Mouse (Mus musculus) limb, embryonic 14.5 days (tissue): Measurements from ENCODE around the gene F7. TPM values are rescaled to one million over a fixed set of nuclear protein-coding genes. Genes with fewer than 3 reads are reported as not detected.
"Not testable (repeated sequence)": the region's sequence is repeated elsewhere in the genome, so short reads cannot be mapped to it uniquely, and the experiment has no call there.

Experiments
- ATAC-seq: fragments of 200-750 bp; cut with Nextera tagmentation; 2 replicates; pipeline ENCODE4 v1.8.0; 2017; ENCODE audit warnings: low read depth, moderate number of reproducible peaks, moderate TSS enrichment; ENCODE audit not compliant: low FRiP score
- DNase-seq: peaks from one replicate; pipeline ENCODE4 v3.0.0-alpha.2; 2015; ENCODE audit warnings: low spot score
- H3K27ac ChIP-seq: fragments of 300-500 bp; sonication (generic); replicated peaks from 2 replicates; pipeline ENCODE4 v1.5.1; 2014; ENCODE audit warnings: low read depth, mild to moderate bottlenecking, low read length, moderate library complexity, mixed read lengths
- H3K27me3 ChIP-seq: fragments of 300-500 bp; sonication (generic); 2 replicates; pipeline ENCODE4 v1.6.1; 2014; ENCODE audit warnings: low read length, mixed read lengths; ENCODE audit not compliant: control insufficient read depth, insufficient read depth
- H3K36me3 ChIP-seq: fragments of 300-500 bp; sonication (generic); 2 replicates; pipeline ENCODE4 v1.6.1; 2014; ENCODE audit warnings: mild to moderate bottlenecking, low read length, moderate library complexity, mixed read lengths; ENCODE audit not compliant: control insufficient read depth, insufficient read depth
- H3K4me1 ChIP-seq: fragments of 300-500 bp; sonication (generic); 2 replicates; pipeline ENCODE4 v1.6.1; 2014; ENCODE audit warnings: antibody characterized with exemption, low read length, mixed read lengths; ENCODE audit not compliant: control insufficient read depth, insufficient read depth
- H3K4me2 ChIP-seq: fragments of 300-500 bp; sonication (generic); replicated peaks from 2 replicates; pipeline ENCODE4 v1.6.1; 2014; ENCODE audit warnings: low read depth, mild to moderate bottlenecking, low read length, moderate library complexity; ENCODE audit not compliant: severe bottlenecking
- H3K4me3 ChIP-seq: fragments of 300-500 bp; sonication (generic); replicated peaks from 2 replicates; pipeline ENCODE4 v1.5.1; 2014; ENCODE audit warnings: low read length
- H3K9ac ChIP-seq: fragments of 300-500 bp; sonication (generic); 2 replicates; pipeline ENCODE4 v1.6.1; 2014; ENCODE audit warnings: mild to moderate bottlenecking, low read depth, low read length, moderate library complexity; ENCODE audit not compliant: severe bottlenecking
- H3K9me3 ChIP-seq: fragments of 300-500 bp; sonication (generic); 2 replicates; pipeline ENCODE4 v1.6.1; 2016; ENCODE audit warnings: low read length; ENCODE audit not compliant: control insufficient read depth
- POLR2A ChIP-seq: fragments of 200-500 bp; IDR thresholded peaks from 2 replicates; pipeline ENCODE4 v1.8.0; 2012; ENCODE audit warnings: inconsistent platforms, mild to moderate bottlenecking, moderate library complexity, borderline replicate concordance; ENCODE audit not compliant: insufficient read depth, insufficient read length; ENCODE audit errors: extremely low read depth
- WGBS: fragments of 180-500 bp; shearing (Covaris S2); extraction: QIAGEN DNeasy Blood & Tissue Kit; methylation state at CpG from one replicate; pipeline ENCODE4 v1.1.7; 2014; 5-methylcytosine and 5-hydroxymethylcytosine counted together
- polyA plus RNA-seq, 2 experiments: library from polyadenylated mRNA; depleted of rRNA in 1 of 2; stranded (reverse) in 1 of 2; unstranded in 1 of 2; fragments of >200 nt; fragmentation: Nextera tagmentation in 1 of 2; extraction: Ambion mirVana in 1 of 2; gene quantifications; 2 replicates each; pipeline versions ENCODE4 v1.2.1 to v1.2.3; 2012 to 2014

The F7 gene
- polyA plus RNA-seq, 2 experiments = 0.08 TPM; not detected in 1

GRCm38 (mm10) chr8:13063112-13063511 lies 37.3 kb downstream of the F7 start:
- Histone ChIP-seq H3K9ac (no peak overlapping the region), H3K4me3 (no peak overlapping the region), H3K4me2 (no peak overlapping the region), H3K9me3 (no peaks in the 10 kb centered on the region), H3K36me3 (no peaks in the 10 kb centered on the region), H3K27me3 (no peaks in the 10 kb centered on the region), H3K4me1 (no peaks in the 10 kb centered on the region), H3K27ac (no peak overlapping the region)
- WGBS = 78% methylated on average over 16 of the region's 16 CpGs
- no peak for TF ChIP-seq POLR2A
- ATAC-seq (no peak), DNase-seq (no peak)

GRCm38 (mm10) chr8:13073255-13073654 lies 47.4 kb downstream of the F7 start:
- no peak overlapping the region for H3K9ac ChIP-seq
- TF ChIP-seq POLR2A = no peak
- no peaks in the 10 kb centered on the region for H3K4me1 ChIP-seq
- peaks cover 50% of the 10 kb centered on the region for H3K36me3 ChIP-seq
- DNase-seq (no peak), ATAC-seq (no peak)
- H3K9me3 ChIP-seq = no peaks in the 10 kb centered on the region
- no peak overlapping the region for H3K27ac ChIP-seq
- no peak overlapping the region for H3K4me2 ChIP-seq
- WGBS = 94% methylated on average over 11 of the region's 11 CpGs
- H3K4me3 ChIP-seq = no peak overlapping the region
- no peaks in the 10 kb centered on the region for H3K27me3 ChIP-seq

GRCm38 (mm10) chr8:13075044-13075443 lies 49.2 kb downstream of the F7 start:
- Histone ChIP-seq H3K36me3 (peaks cover 67% of the 10 kb centered on the region), H3K27ac (no peak overlapping the region), H3K4me2 (no peak overlapping the region), H3K9me3 (no peaks in the 10 kb centered on the region), H3K27me3 (no peaks in the 10 kb centered on the region), H3K4me1 (no peaks in the 10 kb centered on the region), H3K9ac (no peak overlapping the region), H3K4me3 (no peak overlapping the region)
- DNase-seq (no peak), ATAC-seq (no peak)
- TF ChIP-seq POLR2A = no peak
- 91% methylated on average over 8 of the region's 8 CpGs for WGBS

- not testable (repeated sequence) for ATAC-seq, H3K9me3 ChIP-seq, H3K4me2 ChIP-seq, H3K4me3 ChIP-seq, H3K27me3 ChIP-seq, H3K4me1 ChIP-seq, DNase-seq, H3K9ac ChIP-seq, H3K27ac ChIP-seq
- peaks cover 73% of the 10 kb centered on the region for H3K36me3 ChIP-seq
- WGBS = 88% methylated on average over 1 of the region's 1 CpGs
These were observed 49.7 kb downstream of the F7 start for GRCm38 (mm10) chr8:13075579-13075978.

GRCm38 (mm10) chr8:13077542-13077941 lies 51.7 kb downstream of the F7 start:
- no peaks in the 10 kb centered on the region for H3K4me1 ChIP-seq
- H3K27ac ChIP-seq = no peak overlapping the region
- H3K9me3 ChIP-seq = no peaks in the 10 kb centered on the region
- ATAC-seq (no peak), DNase-seq (no peak)
- H3K9ac ChIP-seq = no peak overlapping the region
- peaks cover 91% of the 10 kb centered on the region for H3K36me3 ChIP-seq
- H3K4me2 ChIP-seq = no peak overlapping the region
- WGBS = 86% methylated on average over 7 of the region's 7 CpGs
- TF ChIP-seq POLR2A = no peak
- H3K27me3 ChIP-seq = no peaks in the 10 kb centered on the region
- no peak overlapping the region for H3K4me3 ChIP-seq

Other genes starting within 250 kb of the F7 start
- 14.2 and 14.9 TPM in 2 replicates for gene Mcf2l, start 152.2 kb upstream of the F7 start, polyA plus RNA-seq (2012; rRNA removed)
- gene Mcf2l, start 152.2 kb upstream of the F7 start, polyA plus RNA-seq (2014; fragmentation: Nextera tagmentation; extraction: Ambion mirVana) = 11.5 and 15.1 TPM in 2 replicates
- 0.19 and 0.28 TPM in 2 replicates for gene F10, start 11.3 kb downstream of the F7 start, polyA plus RNA-seq (2012; rRNA removed)
- gene F10, start 11.3 kb downstream of the F7 start, polyA plus RNA-seq (2014; fragmentation: Nextera tagmentation; extraction: Ambion mirVana) = 0.22 and 0.26 TPM in 2 replicates
- 0.04 and 0.06 TPM in 2 replicates for gene Proz, start 34.9 kb downstream of the F7 start, polyA plus RNA-seq (2012; rRNA removed)
- 0.18 and 0.39 TPM in 2 replicates for gene Proz, start 34.9 kb downstream of the F7 start, polyA plus RNA-seq (2014; fragmentation: Nextera tagmentation; extraction: Ambion mirVana)
- 35.9 and 40.7 TPM in 2 replicates for gene Pcid2, start 79.4 kb downstream of the F7 start, polyA plus RNA-seq (2012; rRNA removed)
- gene Pcid2, start 79.4 kb downstream of the F7 start, polyA plus RNA-seq (2014; fragmentation: Nextera tagmentation; extraction: Ambion mirVana) = 34.8 and 39.2 TPM in 2 replicates
- 81.6 and 83.7 TPM in 2 replicates for gene Cul4a, start 79.6 kb downstream of the F7 start, polyA plus RNA-seq (2012; rRNA removed)
- 110 and 115 TPM in 2 replicates for gene Cul4a, start 79.6 kb downstream of the F7 start, polyA plus RNA-seq (2014; fragmentation: Nextera tagmentation; extraction: Ambion mirVana)
- 300 and 327 TPM in 2 replicates for gene Lamp1, start 133.1 kb downstream of the F7 start, polyA plus RNA-seq (2012; rRNA removed)
- gene Lamp1, start 133.1 kb downstream of the F7 start, polyA plus RNA-seq (2014; fragmentation: Nextera tagmentation; extraction: Ambion mirVana) = 335 and 337 TPM in 2 replicates
- gene Grtp1, start 174.6 kb downstream of the F7 start, polyA plus RNA-seq (2012; rRNA removed) = 9.5 and 11.3 TPM in 2 replicates
- 15.7 and 16.0 TPM in 2 replicates for gene Grtp1, start 174.6 kb downstream of the F7 start, polyA plus RNA-seq (2014; fragmentation: Nextera tagmentation; extraction: Ambion mirVana)
- 3.2 and 4.1 TPM in 2 replicates for gene Adprhl1, start 228.1 kb downstream of the F7 start, polyA plus RNA-seq (2012; rRNA removed)
- 4.3 and 5.0 TPM in 2 replicates for gene Adprhl1, start 228.1 kb downstream of the F7 start, polyA plus RNA-seq (2014; fragmentation: Nextera tagmentation; extraction: Ambion mirVana)